Mouse (Mus musculus) 416B (cell line): ENCODE results near the gene Timm23.
"Not testable (repeated sequence)": the region's sequence is repeated elsewhere in the genome, so short reads cannot be mapped to it uniquely, and the experiment has no call there.

ENCODE experiments used
- DNase-seq: peaks from one replicate; pipeline ENCODE4 v3.0.0; 2011; ENCODE audit warnings: low read depth

Gene Timm23

GRCm38 (mm10) chr14:32201791-32202451 is at the start of gene Timm23, which contains the start of gene Parg:
Gene Timm23, minus strand, starts transcription at chr14:32201898.
Gene Parg, plus strand, starts transcription at chr14:32201949.
- DNase-seq, result peak; percentile 88

- no peak for DNase-seq
Observed at GRCm38 (mm10) chr14:32249616-32250015, 47.9 kb upstream of the Timm23 start.

GRCm38 (mm10) chr14:32246019-32246418 is 44.3 kb upstream of the Timm23 start:
- DNase-seq, result no peak

- DNase-seq, result peak; percentile 14
Observed at GRCm38 (mm10) chr14:32242401-32242800, 40.7 kb upstream of the Timm23 start.

- peak; percentile 65 for DNase-seq
Observed at GRCm38 (mm10) chr14:32228996-32229395, 27.3 kb upstream of the Timm23 start.

- DNase-seq, result no peak
Observed at GRCm38 (mm10) chr14:32226601-32227000, 24.9 kb upstream of the Timm23 start.

- DNase-seq, result peak; percentile 54
Observed at GRCm38 (mm10) chr14:32201354-32201753, 344 bp downstream of the Timm23 start.

- peak; percentile 59 for DNase-seq
Observed at GRCm38 (mm10) chr14:32193557-32193956, 8.1 kb downstream of the Timm23 start.

GRCm38 (mm10) chr14:32192437-32192836 is 9.3 kb downstream of the Timm23 start:
- DNase-seq, result peak; percentile 82

- DNase-seq, result no peak
Observed at GRCm38 (mm10) chr14:32191926-32192325, 9.8 kb downstream of the Timm23 start.

- no peak for DNase-seq
Observed at GRCm38 (mm10) chr14:32190627-32191391, 10.9 kb downstream of the Timm23 start.

- DNase-seq, result no peak
Observed at GRCm38 (mm10) chr14:32183846-32184245, 17.9 kb downstream of the Timm23 start.

- DNase-seq, result no peak
Observed at GRCm38 (mm10) chr14:32180861-32181260, 20.8 kb downstream of the Timm23 start.

GRCm38 (mm10) chr14:32179393-32180195 is 22.1 kb downstream of the Timm23 start:
- DNase-seq, result no peak

GRCm38 (mm10) chr14:32176590-32176989 is 25.1 kb downstream of the Timm23 start:
- DNase-seq, result not testable (repeated sequence)

- DNase-seq, result no peak
Observed at GRCm38 (mm10) chr14:32175310-32175709, 26.4 kb downstream of the Timm23 start.

- no peak for DNase-seq
Observed at GRCm38 (mm10) chr14:32170137-32170536, 31.6 kb downstream of the Timm23 start.

- peak; percentile 93 for DNase-seq
Observed at GRCm38 (mm10) chr14:32168653-32169231, 33.0 kb downstream of the Timm23 start.

- peak; percentile 89 for DNase-seq
Observed at GRCm38 (mm10) chr14:32167326-32167725, 34.4 kb downstream of the Timm23 start.

- no peak for DNase-seq
Observed at GRCm38 (mm10) chr14:32166840-32167239, 34.9 kb downstream of the Timm23 start.

- DNase-seq, result no peak
Observed at GRCm38 (mm10) chr14:32166062-32166441, 35.6 kb downstream of the Timm23 start.
